Mouse (Mus musculus) lung, postnatal 36 days (tissue): ENCODE measurements around the gene Wdr34.
A peak's percentile ranks its signal among the peaks of the same experiment; 100 is the strongest.

ENCODE experiments used
- DNase-seq: peaks from one replicate; pipeline ENCODE4 v3.0.0; 2022; ENCODE audit warnings: mixed read lengths

Wdr34 gene

DNA sequence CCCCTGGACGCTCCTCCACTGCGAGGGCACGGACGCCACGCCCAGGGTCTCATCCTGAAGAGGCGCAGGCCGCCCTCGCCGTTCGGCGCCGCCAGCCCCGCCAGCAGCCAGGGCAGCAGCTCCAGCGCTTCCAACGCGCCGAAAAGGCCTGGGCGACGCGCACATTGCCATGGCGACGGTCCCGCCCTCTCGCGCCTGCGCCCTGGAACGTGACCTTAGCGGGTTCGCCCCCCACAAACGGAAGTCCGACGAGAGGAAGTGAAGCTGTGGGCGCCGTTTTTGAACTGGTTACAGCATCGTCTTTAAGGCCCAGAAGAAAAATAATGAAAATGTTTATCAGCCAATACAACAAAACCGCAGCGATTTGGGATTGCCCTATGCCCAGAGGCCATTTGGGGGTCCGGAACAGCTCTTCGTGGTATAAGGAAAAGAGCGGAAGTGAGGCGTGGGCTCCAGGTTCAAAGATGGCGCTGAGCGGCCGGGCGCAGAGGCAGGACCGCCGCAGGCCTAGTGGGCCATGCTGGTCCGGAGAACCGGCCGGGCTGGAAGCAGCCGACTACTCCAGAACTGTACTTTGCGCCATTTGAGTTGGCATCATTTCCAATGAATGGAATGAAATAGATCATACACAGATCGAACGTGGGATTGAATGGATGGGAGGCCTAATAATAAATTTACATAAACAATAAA lies at the start of gene Wdr34:
TSS of gene Wdr34 (minus strand) at position 183 of the 690 bp plus-strand sequence.
- DNase-seq: peak; percentile 98

GRCm38 (mm10) chr2:30095882-30096527 lies 47.3 kb upstream of the Wdr34 start:
- peak; percentile 81 for DNase-seq

DNA sequence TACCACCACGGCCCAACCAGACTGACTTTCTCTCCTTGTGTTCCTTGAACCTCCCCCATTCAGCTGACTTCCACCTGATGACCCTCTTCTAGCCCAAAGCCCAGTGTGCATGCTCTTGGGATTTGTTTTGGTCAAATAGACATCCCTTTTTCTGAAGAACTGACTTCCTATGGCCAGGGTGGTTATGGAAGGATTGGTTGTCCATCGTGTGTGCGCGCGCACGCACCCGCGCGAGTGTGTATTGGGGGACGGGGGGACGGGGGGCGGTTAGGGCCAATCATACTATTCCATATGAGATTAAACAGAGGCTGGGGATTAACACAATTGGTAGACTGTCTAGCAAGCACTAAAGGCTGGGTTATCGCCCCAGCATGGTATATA lies 45.5 kb upstream of the Wdr34 start:
- DNase-seq: no peak

- DNase-seq: peak; percentile 98
Observed at GRCm38 (mm10) chr2:30093471-30094207, 45.0 kb upstream of the Wdr34 start, which contains the start of gene Zdhhc12. TSS of gene Zdhhc12 (minus strand) at chr2:30093648.

DNA sequence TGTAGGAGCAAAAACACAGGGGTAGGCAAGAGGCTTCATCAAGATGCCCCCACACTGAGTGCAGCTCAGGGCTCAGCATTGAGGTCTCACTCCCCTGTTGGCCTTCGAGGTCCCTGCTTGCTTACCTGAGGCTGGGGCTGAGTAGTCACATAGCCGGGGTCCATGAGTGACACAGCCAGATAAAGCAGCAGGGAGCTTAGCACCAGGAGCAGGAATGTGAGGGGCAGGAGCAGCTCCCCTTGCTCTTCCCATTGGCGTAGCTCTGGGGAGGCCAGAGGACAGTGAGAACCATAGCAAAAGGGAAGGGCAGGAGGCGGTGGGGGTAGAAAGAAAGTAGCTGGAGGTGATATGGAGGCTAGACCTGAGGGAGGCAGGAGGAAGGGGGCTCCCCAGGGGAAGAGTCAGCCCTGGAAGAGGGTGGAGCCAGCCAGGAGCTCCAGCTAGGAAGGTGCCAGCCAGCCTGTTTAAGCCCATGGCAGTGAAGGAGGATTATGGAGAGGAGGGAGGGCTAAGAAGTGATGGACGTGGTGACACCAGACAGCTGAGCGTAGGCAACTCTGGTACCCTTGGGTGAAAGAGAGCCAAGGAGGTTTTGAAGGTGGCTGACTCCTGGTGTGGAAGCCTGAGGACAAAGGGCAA lies 43.7 kb upstream of the Wdr34 start:
- DNase-seq: no peak

DNA sequence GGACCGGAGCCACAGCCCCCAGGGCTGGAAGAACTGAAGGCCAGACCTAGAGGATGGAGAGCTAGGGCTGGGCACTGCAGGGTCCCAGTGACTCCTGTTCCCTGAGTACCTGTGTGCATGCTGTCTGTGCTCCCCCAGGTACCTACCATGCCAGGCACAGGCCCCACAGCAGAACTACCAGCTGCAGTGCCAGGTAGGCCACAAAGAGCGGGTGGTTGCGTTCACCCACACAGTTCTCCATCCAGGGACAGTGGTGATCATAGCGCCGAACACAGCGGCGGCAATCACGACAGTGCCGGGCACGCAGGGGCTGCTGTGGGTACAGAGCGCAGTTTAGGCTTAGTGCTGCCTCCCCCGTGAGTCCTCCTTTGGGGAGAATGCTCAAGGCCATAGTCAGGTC lies 42.8 kb upstream of the Wdr34 start:
- no peak for DNase-seq

DNA sequence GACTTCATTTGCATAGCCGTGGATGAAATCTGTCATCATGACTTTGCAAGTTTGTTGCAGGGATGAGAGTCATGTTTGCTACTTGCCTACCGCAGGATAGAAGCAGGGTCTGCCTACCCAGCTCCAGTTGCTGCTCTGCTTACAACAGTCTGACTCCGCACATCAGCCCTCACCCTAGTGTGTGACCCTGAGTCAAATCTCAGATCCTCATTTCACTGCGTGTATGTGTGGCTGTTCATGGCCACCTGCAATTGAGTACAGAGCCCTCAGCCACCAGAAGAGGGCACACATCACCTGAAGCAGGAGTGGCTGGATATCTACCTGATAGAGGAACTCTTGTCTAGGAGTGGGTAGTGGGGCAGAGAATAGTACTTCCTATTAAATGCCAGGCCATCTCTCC lies 38.6 kb upstream of the Wdr34 start:
- DNase-seq: no peak

DNA sequence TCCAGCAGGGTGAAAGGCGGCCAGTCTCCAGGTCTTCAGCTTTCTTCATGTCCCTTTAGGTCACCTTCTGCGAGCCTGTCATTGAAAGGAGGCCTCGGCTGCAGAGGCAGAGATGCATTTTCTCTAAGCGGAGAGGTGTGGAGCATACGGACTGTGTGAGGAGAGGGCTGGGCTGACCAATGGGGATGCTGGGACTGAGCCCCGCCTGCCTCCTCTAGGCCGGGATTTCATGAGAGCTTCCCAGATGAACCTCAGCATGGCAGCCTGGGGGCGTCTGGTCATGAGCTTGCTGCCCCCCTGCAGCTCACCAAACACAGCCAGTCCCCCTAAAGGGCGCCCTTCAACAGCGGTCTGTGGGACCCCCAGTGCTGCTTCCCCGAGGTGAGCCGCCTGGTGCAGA lies 36.0 kb upstream of the Wdr34 start:
- DNase-seq: no peak

DNA sequence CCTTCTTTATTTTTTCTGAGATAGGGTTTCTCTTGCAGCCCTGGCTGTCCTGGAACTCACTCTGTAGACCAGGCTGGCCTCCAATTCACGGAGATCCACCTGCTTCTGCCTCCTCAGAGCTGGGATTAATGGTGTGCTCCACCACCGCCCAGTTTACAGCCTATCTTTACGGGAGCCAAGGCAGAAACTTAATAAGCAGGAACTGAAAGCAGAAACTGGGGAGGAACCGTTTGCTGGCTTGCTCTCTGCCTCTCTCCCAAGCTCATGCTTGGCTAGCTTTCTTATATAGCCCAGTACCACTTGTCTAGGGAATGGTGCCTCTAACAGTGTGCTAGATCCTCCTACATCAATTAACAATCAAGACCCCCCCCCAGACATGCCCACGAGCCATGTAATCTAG lies 35.4 kb upstream of the Wdr34 start:
- DNase-seq: no peak

GRCm38 (mm10) chr2:30080181-30080800 lies 31.6 kb upstream of the Wdr34 start:
- DNase-seq: no peak

GRCm38 (mm10) chr2:30078760-30079159 lies 30.1 kb upstream of the Wdr34 start:
- DNase-seq: no peak

DNA sequence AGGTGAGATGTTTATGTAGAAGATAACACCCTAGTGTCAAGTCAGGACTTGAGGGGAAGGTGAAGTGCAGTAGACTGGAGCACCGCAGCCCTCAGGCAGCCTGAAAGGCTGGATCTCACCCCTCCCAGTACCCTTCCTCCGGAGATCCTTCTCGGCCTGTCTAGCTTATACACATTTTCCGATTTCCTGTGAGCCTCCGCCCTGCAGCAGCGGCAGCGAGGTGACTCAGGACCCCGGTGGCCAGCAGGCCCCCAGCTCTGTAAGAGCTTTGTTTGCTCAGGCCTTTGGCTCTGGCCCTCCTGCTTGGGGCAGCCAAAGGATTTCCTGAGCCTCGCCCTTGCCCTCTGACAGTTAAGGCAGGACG lies 29.6 kb upstream of the Wdr34 start:
- peak; percentile 69 for DNase-seq

DNA sequence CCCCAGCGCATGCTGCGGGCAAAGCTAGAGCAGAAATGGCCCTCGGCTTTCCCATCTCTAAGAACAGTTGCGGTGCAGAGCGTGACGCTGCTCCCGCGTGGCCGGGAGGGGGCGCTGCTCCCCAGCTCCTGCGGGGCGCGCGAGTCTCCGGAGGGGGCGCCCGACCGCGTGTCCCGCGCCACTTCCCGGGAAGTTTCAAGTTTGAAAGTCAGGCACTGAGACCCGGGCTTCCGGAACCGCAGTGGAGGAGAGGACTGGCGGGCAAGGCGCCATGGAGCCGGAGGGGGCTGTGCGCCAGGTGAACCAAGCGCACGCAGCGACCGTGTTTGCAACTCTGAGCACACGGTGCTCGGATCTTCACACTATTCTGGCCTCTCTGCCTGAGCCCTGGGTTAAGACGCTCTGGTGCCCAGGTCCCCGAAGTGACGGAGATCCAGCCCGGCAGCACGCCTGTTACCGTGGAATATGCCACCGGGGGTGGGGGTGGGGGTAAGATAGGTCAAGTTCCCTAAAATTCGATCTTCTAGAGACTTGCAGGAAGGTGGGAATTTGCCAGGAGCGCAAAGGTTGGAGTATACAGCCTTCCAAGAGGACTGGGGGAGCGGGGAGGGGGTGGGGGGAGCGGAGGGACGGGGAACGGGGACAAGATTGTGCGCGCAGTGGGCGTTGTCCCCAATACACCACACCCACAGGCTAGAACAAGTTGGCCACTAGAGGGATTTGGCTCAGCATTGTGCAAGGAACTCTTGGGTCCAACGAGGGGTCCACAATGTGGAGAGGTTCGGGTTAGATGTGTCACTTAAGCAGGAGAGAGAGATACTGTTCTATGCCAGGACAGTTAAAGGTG lies 29.0 kb upstream of the Wdr34 start, which contains the start of gene Pkn3:
TSS of gene Pkn3 (plus strand) at position 183 of the 847 bp plus-strand sequence.
- DNase-seq: peak; percentile 88

DNA sequence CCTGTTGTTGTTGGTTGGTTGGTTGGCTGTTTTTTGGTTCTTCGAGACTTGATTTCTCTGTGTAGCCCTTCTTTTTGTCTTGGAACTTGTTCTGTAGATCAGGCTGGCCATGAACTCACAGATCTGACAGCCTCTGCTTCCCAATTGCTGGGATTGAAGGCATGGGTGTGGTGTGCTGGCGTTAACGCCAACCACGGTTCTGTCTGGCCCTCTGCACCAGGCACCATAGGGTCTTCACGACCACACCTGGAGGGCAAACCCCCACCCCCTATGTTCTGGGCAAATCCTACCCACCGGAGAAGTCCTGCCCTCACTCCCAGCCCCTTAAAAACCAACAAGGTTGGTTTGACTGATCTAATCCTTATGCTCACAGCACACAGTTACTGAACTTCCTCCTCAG lies 28.3 kb upstream of the Wdr34 start:
- no peak for DNase-seq

DNA sequence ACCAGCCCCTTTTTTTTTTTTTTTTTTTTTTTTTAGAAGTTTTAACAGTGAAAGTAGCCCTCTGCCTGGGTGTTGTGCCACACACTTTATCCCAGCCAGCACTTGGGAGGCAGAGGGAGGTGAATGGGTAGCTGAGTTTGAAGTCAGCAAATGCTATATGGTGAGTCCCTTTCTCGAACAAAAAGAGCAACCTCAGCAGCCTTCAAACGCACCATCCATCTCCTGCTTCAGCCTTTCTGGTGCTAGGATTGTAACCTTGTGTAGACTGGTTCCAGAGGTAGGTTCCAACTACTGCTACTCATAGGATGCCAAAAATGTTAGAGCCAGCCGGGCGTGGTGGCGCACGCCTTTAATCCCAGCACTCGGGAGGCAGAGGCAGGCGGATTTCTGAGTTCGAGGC lies 27.8 kb upstream of the Wdr34 start:
- no peak for DNase-seq

DNA sequence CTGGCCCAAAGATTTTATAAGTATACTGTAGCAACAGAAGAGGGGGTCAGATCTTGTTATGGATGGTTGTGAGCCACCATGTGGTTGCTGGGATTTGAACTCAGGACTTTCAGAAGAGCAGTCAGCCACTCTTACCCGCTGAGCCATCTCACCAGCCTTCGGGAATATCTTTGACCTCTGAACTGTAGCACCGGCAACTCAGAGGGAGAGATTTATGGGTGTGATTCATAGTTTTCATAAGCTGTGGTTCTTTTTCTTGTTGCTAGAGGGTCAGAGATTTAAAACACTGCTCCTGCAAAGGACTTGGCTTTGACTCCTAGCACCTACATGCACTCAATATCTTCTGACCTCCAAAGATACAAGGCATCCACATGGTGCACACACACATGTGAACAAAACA lies 26.9 kb upstream of the Wdr34 start:
- DNase-seq: no peak

DNA sequence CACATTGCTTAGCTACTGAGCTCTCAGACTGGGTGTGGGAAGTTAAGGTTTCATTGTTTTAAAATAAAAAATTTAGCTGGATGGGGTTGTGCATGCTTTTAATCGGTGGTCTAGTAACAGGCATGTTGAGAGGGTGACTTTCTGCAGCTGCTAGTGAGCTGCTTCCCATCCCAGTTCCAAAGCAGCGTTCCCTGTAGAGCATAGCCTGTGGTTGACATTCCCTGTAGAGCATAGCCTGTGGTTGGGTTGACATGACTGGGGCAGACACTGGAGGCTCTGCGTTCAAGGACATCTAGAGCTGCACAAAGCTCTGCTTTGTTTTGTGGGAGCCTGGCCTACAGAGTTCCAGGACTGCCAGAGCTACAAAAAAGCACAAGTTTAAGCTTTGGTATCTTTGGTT lies 24.6 kb upstream of the Wdr34 start:
- DNase-seq: no peak

DNA sequence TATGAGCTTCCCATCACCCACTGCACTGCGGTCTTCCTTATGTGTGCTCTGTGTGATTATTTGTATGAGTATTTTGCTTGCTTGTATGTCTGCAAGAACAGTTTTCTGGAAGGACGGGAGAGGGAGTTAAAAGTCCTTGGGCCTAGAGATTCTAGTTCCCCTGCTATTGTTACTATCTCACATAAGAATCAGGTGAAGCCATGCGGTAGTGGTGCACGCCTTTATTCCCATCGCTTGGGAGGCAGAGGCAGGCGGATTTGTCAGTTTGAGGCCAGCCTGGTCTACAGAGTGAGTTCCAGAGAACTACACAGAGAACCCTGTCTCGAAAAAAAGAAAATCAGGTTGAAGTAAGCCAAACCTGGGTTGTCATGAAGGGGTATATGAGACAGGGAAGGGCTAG lies 24.2 kb upstream of the Wdr34 start:
- no peak for DNase-seq

- DNase-seq: no peak
Observed at GRCm38 (mm10) chr2:30067962-30068361, 19.3 kb upstream of the Wdr34 start.

GRCm38 (mm10) chr2:30067031-30067888 lies 18.6 kb upstream of the Wdr34 start:
- DNase-seq: peak; percentile 39
